Mouse (Mus musculus) urinary bladder, adult 18-20 months (tissue): Measurements from ENCODE around the gene U2af2.

Experiments used
- DNase-seq, 2 experiments: peaks; one replicate each; pipeline ENCODE4 v3.0.0; 2022; ENCODE audit warnings: low spot score in 2 of 2, mixed read lengths in 2 of 2

U2af2 gene

DNA sequence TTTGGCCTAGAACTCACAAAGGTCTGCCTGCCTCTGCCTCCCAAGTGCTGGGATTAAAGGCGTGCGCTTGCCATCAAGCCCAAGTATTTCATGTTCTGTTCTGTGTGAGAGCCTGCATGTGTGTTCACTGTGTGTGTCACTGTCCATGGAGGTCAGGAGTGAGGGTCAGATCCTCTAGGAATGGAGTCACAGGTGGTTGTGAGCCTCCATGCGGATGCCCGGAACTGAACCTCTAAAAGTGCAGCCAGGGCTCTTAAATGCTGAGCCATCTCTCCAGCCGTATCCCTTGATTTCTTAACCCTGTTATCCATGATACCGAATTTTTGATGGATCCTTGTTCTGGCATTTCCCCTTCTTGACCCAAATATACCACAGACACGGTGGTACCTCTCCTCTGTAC is 24.9 kb upstream of the U2af2 start:
- DNase-seq = no peak

DNA sequence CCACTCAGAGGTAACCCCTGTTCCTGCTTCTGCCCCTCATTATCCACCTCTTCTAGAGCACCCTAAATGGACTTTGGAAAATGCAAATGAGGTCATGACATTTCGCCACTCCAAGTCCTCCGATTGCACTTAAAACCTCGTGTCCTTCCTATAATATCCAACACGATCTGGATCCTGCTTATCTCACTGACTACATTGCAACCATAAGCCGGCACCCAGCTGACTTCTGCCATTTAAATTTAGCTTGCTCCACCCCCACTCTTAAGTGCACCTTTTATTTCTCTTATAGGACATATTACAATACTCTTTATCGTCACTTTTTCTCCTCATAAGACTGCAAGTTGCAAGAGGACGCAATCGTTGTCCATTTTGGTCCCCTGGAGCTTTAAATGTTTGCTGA is 24.5 kb upstream of the U2af2 start:
- no peak for DNase-seq

DNA sequence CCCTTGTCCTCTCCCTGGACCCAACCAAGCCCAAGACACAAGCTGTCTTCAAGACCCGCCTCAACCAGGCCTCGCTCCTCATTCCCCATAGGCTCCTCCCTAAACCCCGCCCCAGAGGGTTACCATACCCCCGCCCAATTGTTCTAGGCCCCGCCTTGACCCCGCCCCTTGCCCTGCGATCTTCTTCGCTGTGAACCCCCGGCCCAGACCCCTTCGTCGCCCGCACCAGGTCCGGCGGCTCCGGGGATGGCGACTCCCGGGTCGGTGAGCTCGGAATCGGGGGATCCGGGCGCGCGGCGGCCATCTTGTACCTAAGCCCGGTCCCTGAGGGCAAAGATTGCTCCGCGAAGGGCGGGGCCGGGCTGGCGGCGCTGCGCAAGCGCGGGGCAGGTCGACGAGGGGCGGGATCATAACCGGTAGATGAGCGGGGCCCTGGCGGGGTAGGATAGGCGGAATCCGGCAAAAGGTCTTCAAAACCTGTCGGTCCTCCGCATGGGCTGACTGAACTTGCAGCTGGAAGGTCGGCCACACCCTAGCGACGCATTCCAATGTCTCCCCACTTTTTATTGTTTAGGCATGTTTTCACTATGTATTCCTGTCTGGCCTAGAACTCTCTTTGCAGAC is 23.7 kb upstream of the U2af2 start, which contains the start of gene Zfp784:
Gene Zfp784 (minus strand): TSS at position 338 of the 624 bp plus-strand sequence.
- DNase-seq = peak; percentile 93 to 97

DNA sequence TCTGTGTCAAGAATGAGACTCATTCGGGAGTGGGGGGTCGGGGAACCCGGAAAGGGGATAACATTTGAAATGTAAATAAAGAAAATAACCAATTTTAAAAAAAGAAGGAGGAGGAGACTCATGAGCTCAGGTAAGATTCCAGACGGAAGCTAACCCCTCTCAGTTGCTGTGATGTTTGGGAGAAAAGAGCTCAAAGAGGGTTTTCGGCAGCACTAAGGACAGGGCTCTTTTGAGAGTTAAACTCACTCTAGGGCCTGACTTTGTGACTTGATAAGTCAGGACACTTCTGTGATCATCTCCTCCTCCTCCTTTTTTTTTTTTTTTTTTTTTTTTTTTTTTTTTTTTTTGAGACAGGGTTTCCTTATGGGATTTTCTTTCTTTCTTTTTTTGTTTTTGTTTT is 23.0 kb upstream of the U2af2 start:
- no peak for DNase-seq

DNA sequence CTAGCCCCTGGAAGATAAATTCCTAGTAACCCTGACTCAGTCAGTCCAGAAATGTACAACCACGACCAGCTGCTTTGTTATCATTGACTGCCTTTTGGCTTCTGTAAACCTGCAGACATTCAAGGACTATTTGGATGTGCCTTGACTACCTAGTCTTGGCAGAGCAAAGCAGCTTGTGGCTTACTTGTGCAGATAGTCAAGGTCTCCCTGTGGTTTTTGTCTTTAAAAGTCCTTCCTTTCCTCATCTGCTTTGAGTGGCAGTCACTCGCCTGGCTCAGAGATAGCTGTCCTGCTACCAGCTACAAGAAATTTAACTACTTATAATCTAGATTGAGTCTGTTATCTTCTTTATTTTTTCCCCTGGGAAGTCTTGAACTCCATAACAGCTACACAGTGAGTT is 17.0 kb upstream of the U2af2 start:
- DNase-seq = no peak

DNA sequence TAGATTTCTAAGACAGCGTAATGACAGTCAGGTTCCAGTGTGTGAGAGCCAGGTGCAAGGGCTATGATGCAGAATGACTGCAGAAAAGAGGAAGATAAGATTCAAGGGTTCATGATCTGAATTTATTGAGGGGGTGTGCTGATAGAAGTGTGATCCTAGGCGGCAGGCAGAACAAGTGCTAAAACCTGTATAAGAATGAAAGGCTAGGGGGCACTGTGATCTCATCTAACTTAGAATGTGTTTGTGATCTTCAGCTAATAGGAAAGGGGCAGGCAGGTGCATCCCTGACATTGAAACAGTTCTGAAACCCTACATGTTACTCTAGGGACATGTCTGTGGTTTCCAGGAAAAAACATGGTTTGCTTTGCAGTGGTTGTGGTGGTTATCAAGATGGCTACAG is 15.8 kb upstream of the U2af2 start:
- DNase-seq = no peak

DNA sequence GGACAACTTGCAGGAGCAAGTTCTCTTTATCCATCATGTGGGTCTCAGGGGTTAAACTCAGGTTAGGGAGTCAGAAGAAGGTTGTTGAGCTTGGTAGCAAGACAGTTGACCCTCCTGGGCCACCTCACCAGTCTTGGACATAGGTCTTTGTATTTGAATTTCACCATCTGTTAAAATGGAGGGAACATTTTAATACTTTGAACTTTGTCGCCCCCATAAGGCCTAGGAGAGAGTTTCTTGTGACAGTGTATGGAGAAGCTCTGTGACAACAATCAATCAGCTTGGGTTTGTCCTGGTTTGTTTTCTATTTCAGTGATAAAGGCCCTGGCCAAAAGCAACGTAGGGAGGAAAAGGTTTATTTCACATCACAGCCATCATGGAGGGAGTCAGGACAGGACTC is 14.6 kb upstream of the U2af2 start:
- no peak for DNase-seq

DNA sequence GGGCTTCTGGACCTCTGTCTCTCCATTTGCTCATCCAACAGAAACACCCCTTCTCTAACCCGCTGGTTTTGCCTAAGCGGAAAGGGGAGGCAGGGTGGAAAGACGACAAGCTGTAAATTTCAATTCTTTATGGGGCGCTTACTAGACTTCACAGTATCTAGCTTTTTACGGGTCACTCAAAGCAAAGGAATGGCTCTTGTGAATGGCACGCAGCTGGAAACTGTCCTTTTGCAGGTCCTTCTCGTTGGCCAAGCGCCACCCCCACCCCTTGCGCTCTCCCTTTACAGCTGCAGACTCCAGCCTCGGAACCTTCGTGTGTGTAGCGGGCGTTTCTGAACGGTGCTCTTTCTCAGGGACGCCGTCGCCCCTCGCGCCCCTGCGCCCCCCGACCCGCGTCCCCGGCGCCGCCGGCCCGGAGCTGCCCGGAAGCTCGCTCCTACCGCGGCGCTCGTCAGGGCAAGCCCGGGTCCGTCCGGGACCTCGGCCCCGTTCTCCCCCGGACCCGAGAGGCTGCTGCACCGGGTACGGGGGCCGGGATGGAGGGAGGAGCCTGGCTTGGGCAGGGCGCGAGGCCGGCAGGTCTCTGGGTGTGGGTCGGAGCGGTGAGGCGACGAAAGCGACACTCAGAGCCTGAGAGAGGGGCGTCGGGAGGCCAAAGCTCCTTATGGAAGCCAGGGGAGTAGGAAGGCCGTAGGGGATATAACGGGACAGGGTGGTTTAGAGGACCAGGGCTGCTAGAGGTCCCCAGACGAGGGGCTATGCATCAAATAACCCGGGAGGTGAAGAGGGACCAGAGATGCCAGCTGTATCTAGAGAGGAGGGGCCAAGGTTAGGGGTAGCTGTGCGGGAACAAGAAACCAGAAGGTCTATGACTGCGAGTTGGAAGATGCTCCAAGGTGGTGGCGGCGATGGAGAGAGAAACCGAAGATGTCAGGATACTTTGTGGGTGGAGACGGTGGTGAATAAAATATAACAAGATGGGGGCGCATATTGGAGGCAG is 10.4 kb upstream of the U2af2 start, which contains the start of gene Zfp580:
Gene Zfp580 (plus strand): TSS at position 346 of the 1,000 bp plus-strand sequence.
- DNase-seq = peak; percentile 41 to 67

DNA sequence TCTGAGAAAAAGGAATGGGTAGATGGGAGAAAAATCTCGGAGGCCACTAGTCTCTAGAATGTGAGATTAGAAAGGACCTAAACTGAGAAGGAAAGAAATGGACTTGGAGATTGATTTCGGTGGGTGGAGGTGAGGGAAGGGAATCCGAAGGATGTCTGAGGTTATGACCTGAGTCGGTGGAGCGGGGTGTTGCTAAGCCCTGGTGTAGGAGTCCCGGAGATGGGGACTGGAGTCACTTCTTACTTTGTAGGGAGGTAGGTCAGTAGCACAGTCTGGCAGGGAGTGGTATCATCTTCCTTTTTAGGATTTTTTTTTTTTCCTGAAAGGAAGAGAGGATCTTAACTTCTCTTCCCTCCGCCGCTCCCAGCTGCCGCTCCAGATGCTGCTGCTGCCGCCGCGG is 9.5 kb upstream of the U2af2 start:
- DNase-seq = no peak

DNA sequence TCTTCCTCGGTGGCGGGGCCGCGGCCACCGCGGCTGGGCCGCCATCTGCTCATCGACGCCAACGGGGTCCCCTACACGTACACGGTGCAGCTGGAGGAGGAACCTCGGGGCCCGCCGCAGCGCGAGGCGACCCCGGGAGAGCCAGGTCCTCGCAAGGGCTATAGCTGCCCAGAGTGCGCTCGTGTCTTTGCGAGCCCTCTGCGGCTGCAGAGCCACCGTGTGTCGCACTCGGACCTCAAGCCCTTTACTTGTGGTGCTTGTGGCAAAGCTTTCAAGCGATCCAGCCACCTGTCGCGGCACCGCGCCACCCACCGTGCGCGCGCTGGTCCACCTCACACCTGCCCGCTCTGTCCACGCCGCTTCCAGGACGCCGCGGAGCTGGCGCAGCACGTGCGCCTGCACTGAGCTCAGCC is 9.0 kb upstream of the U2af2 start:
- DNase-seq = no peak

DNA sequence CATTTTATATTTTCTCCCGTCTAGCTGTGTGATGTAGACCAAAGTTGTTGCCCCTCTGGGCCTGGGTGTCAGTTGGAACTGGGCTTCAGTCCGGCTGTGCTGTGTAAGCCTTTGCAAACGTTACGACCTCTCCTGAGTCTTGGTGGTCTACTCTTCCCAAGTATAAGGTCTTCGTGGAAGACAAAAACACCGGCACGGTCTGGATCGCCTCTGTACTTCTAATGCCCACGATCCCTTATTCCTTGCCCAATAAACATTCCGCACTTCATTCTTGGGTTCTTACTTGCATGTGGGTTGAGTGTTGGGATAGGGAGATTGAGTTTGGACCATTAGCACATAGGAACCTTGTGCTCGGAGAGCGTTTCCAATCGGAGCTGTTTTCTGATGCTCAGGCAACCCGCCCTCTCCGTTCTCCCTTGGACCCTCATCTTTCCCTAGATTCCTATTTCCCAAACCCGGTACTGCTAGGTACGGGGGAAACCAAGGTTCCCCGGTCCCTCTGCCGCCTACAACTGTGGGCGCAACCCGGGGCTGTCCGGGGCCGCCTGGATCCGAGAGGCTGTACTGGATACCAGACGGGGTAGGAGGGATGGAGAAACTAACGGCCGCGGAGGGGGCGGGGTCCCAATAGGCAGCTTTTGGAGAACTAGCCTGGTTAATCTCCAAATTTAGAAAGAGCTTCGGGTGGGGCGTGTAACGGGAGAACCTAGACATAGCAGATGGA is 8.3 kb upstream of the U2af2 start:
- no peak for DNase-seq

DNA sequence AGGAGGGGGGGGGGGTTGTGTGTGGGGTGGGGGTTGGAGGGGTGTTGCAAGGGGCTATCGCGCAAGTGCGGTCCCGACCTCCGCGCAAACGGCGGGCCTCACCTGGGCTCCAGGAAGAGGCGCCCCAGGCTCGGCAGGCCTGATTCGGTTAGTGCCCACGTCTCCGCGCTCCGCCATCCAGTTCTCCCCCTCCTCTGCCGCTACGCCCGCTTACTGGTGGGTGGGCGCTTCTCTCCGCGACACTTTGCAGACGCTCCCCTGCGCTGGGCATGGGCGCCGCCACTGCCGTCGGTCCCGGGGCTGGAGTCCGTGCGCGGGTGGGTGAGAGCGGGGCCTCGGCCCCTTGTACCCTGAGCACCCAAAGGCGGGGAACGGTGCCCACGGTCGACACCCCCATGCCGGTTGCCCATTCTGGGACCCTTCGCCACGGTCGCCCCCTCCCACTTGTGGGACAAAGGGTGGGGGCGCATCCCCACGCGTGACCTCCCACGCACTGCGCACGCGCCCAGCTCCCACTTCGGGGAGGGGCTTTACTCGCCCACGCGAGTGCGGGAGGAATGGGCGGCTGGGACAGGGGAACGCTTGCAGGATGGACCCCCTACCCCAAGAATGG is 5.2 kb upstream of the U2af2 start:
- DNase-seq = no peak

DNA sequence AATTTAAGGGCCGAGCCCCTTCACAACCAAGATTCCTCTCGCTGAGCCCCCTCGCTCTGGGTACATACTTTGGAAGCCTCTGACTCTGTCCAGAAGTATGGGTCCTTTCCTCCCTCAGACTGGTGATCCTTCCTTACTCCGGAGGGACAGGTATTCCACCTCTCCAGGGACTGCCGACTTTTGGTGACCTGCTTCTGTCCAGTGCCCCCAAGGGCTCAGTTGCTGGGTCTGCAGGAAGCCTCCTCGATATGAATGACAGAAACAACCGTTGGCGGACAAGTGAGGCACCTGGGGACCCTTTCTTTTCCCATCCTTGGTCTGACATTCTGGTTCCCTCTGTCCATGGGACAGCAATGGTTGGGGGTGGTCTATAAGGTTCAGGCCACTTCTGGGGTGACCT is 4.6 kb upstream of the U2af2 start:
- no peak for DNase-seq

DNA sequence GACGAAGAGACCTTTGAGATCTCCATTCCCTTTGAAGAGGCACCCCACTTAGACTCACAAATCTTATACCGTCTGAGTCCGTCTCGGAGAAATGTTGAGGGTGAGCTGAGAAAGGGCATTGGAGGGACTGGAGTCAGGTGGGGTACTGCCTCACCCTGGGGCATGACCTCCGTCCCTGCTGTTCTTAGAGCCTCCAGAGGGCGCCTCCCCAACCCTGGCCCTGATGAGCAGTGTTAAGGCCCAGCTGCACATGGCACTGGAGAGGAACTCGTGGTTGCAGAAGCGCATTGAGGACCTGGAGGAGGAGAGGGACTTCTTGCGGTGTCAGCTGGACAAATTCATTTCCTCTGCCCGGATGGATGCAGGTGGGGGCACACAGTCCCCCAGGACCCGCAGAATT is 4.1 kb upstream of the U2af2 start:
- no peak for DNase-seq

DNA sequence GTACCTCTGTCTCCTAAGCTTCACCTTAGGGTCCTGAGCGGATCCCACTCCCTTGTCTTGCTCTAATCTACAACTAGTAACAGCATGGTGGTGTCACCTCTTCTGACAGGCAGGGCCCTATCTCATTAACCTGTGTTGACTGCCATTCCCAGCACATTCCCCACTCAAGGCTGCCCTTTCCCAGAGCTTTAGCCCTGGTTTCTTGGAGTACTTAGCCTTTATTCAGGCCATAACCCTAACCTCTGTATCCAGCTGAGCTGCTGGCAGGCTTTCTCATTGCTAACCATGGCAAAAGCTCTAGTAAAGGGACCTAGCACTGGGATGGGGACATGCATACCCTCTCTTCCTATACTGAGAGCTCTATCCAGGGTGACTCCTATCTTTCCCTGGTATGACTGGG is 3.3 kb upstream of the U2af2 start:
- DNase-seq = no peak

DNA sequence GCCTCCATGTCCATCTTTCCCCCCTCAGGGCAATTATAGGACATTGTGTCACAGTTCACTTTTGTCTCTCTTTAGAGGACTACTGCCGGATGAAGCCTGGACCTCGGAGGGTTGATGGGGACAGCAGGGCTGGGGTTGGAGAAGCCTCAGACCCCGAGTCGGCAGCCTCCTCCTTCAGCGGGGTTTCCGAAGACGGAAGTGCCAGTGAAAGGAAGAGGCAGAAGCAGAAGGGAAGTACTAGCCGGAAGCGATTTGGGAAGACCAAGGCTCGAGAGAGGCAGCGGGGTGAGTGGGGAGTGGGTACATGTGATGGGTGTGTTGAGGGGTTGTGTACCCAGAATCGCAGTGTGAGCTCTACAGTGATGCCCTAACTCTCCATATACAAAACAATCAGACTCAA is 2.5 kb upstream of the U2af2 start:
- no peak for DNase-seq

DNA sequence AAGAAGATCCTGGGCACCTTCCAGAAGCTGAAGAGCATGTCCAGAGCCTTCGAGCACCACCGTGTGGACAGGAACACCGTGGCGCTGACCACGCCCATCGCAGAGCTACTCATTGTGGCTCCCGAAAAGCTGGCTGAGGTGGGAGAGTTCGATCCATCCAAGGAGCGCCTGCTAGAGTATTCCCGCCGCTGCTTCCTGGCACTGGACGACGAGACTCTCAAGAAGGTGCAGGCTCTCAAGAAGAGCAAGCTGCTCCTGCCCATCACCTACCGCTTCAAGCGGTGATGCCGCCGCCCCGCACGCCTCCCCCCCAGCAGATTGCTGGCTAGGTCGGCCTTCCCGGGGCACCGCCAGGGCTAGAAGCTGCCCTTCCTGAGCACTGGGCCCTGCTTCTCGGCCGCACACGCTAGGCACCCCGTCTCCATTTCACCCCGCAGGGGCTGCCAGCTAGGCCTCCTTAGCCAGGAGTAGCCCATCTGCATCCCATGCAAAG is 1.7 kb upstream of the U2af2 start:
- DNase-seq = peak; percentile 68 to 73

DNA sequence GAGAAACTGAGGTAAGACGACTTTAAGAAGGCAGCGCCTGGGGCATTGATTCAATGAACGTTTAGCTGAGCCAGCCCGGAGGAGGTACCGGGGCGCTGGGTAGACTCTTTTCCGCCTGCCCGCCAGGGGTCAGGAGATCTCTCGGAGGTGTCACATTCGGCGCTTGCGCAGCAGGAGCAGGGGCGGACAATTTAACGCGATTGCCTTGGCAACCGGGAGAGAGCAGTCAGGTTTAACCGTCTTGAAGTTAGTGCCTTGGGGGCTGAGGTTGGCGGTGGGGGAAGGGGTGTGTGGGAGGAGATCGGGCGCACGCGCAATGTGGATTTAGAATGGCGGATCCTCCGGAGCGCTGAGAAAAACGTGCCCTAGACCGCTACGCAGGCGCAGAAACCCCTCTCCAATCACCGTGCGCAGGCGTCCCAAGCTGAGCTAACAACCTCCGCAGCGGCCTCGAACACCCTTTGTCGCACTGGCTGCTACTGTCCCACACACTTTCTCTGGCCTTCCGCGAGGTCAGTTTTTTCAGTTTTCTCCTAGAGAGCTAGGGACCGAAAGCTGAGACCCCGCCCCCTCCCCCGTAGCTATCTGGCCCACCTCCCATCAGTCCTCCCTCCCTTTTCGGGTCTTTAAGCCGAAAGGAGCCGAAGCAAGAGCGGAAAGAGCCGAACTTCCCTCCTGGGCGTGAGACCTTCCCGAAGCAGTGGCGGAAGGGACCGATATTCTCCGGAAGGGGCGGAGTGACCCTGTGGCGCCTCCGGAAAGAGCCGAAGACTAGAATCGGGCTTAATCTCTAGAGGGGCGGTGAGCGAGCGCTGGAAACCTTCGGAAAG is 784 bp upstream of the U2af2 start:
- DNase-seq = peak; percentile 95 to 96

DNA sequence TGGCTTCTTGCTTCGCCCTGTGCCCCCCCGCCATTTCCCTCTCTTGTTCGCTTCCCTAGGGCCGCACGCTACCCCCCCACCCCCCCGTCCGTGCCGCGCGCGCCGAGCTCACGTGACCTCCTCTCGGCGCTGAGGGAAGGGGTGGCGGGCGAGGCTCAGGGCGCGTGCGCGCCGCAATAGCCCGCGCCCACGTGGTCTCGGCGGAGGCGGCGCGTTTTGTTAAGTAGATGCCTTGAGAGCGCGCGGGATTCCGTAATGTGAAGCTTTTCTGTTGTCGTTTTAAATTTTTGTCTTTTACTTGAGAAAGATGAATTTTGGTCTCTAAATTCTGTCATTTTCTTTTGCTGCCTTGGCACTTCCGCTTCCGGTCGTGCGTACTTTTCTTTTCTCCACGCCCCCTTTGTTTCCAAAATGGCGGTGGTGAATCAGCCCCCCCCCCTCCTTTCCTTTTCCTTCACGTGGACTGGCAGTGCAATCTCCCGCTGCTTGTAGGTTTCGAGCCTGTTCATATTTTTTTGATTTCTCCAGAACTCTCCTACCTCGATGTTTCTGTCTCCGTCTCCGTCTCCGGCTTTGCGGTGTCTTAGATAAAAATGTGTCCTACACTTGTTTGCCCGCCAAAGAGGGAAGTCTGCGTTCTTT is 538 bp downstream of the U2af2 start:
- DNase-seq = peak; percentile 56 to 61

DNA sequence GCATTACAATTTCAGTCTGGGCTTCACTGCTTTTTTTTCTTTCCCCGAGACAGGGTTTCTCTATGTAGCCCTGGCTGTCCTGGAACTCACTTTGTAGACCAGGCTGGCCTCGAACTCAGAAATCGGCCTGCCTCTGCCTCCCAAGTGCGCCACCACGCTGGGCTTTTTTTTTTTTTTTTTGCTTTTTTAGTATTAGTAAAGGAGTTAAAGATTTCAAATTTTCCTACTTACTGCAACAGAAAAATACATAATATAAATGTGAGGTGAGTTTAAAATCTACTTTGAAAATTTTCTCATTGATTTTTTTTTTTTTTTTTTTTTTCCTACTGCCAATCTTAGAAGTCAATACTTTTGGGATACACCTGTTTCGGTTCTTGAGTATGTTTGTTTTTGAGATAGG is 2.9 kb downstream of the U2af2 start:
- no peak for DNase-seq
